In genomic region chr13:37508385-37509351, GRCm38 (mm10) we compare ENCODE assay signal across 8 mouse cellular contexts.
DNase-seq lines count a peak whose midpoint lies in the region; ATAC-seq and TF ChIP-seq lines count a peak whose summit lies in the region.

No protein-coding gene starts in this region.

- DNase-seq in testis, postnatal 14 days (ENCODE audit: low spot score) = no peak
- peak; percentile 70 for DNase-seq in intestine, embryonic 14.5 days (ENCODE audit: low spot score)
- DNase-seq in liver, embryonic 14.5 days (ENCODE audit: low read depth in 3 of 3, low spot score in 3 of 3) = no peak
- DNase-seq in spleen, postnatal 14 days (ENCODE audit: low spot score in 2 of 2) = no peak

- H3K4me1 ChIP-seq in testis, adult 2 months (ENCODE audit: control insufficient read depth, insufficient read depth, low read length) = peaks cover 13% of the 10 kb centered on the region
- H3K4me1 ChIP-seq in forebrain, embryonic 13.5 days = peaks cover 23% of the 10 kb centered on the region
- H3K4me1 ChIP-seq in intestine, embryonic 14.5 days (replicated peaks; ENCODE audit: control insufficient read depth, insufficient read depth, low read length) = peaks cover 45% of the 10 kb centered on the region
- peaks cover 2 to 35% of the 10 kb centered on the region in 2 experiments; a peak in 3 of 4 replicates for H3K4me1 ChIP-seq in liver, embryonic 14.5 days (replicated peaks; ENCODE audit: control insufficient read depth in 2 of 2, insufficient read depth in 2 of 2, low read length in 1 of 2)
- peaks cover 39% of the 10 kb centered on the region for H3K4me1 ChIP-seq in stomach, embryonic 15.5 days

- no peak overlapping the region for H3K4me3 ChIP-seq in testis, adult 2 months (ENCODE audit: control insufficient read depth, low read depth, low read length)
- no peak overlapping the region for H3K4me3 ChIP-seq in forebrain, embryonic 13.5 days
- H3K4me3 ChIP-seq in intestine, embryonic 14.5 days (ENCODE audit: low read depth, low read length) = no peak overlapping the region
- H3K4me3 ChIP-seq in liver, embryonic 14.5 days (ENCODE audit: insufficient read depth in 1 of 2, low read depth in 2 of 2, low read length in 2 of 2) = no peak overlapping the region
- H3K4me3 ChIP-seq in stomach, embryonic 15.5 days (replicated peaks) = no peak overlapping the region

- TF ChIP-seq EP300 in liver, embryonic 14.5 days (IDR thresholded peaks at IDR 0.05; ENCODE audit: low read depth) = no peak

- H3K9ac ChIP-seq in forebrain, embryonic 13.5 days = peak overlapping the region; percentile 37; the same call in 1 of the 2 replicates
- peak overlapping the region; percentile 20; the same call in 1 of the 2 replicates for H3K9ac ChIP-seq in intestine, embryonic 14.5 days (ENCODE audit: low read length)
- no peak overlapping the region for H3K9ac ChIP-seq in liver, embryonic 14.5 days (replicated peaks)
- H3K9ac ChIP-seq in stomach, embryonic 15.5 days = no peak overlapping the region

- H3K4me2 ChIP-seq in forebrain, embryonic 13.5 days = no peak overlapping the region
- peak overlapping the region; percentile 29; the same call in 1 of the 2 replicates for H3K4me2 ChIP-seq in intestine, embryonic 14.5 days (ENCODE audit: low read length)
- H3K4me2 ChIP-seq in liver, embryonic 14.5 days (ENCODE audit: low read depth) = peak overlapping the region; percentile 8
- peak overlapping the region; percentile 31 for H3K4me2 ChIP-seq in stomach, embryonic 15.5 days

- no peaks in the 10 kb centered on the region for H3K27me3 ChIP-seq in testis, adult 2 months (ENCODE audit: control insufficient read depth, insufficient read depth, low read length)
- no peaks in the 10 kb centered on the region for H3K27me3 ChIP-seq in forebrain, embryonic 13.5 days
- H3K27me3 ChIP-seq in intestine, embryonic 14.5 days (replicated peaks; ENCODE audit: control insufficient read depth, insufficient read depth, low read length) = no peaks in the 10 kb centered on the region
- H3K27me3 ChIP-seq in liver, embryonic 14.5 days (ENCODE audit: control insufficient read depth, insufficient read depth, low read length) = no peaks in the 10 kb centered on the region
- no peaks in the 10 kb centered on the region for H3K27me3 ChIP-seq in stomach, embryonic 15.5 days (replicated peaks)

- TF ChIP-seq POLR2A in testis, adult 2 months (IDR thresholded peaks at IDR 0.05; ENCODE audit: control insufficient read depth, low read depth, low read length) = peak; percentile 46

- TF ChIP-seq CTCF in testis, adult 2 months (IDR thresholded peaks at IDR 0.05; ENCODE audit: control insufficient read depth, insufficient read depth, insufficient replicate concordance, low read depth, low read length) = no peak
- TF ChIP-seq CTCF in liver, embryonic 14.5 days (IDR thresholded peaks at IDR 0.05; ENCODE audit: low read depth) = no peak

- H3K27ac ChIP-seq in testis, adult 2 months (ENCODE audit: control insufficient read depth, insufficient read depth, low read depth, low read length) = peak overlapping the region; percentile 90
- peak overlapping the region; percentile 25; the same call in 1 of the 2 replicates for H3K27ac ChIP-seq in forebrain, embryonic 13.5 days
- peak overlapping the region; percentile 79 for H3K27ac ChIP-seq in intestine, embryonic 14.5 days (ENCODE audit: low read depth)
- H3K27ac ChIP-seq in liver, embryonic 14.5 days = no peak overlapping the region
- H3K27ac ChIP-seq in stomach, embryonic 15.5 days = peak overlapping the region; percentile 89

- no peaks in the 10 kb centered on the region for H3K36me3 ChIP-seq in testis, adult 2 months (ENCODE audit: control insufficient read depth, insufficient read depth, low read length)
- H3K36me3 ChIP-seq in forebrain, embryonic 13.5 days (ENCODE audit: poor library complexity, severe bottlenecking) = no peaks in the 10 kb centered on the region
- no peaks in the 10 kb centered on the region for H3K36me3 ChIP-seq in intestine, embryonic 14.5 days (ENCODE audit: control insufficient read depth, insufficient read depth, low read length)
- H3K36me3 ChIP-seq in liver, embryonic 14.5 days (replicated peaks; ENCODE audit: control insufficient read depth, insufficient read depth, low read depth) = no peaks in the 10 kb centered on the region
- H3K36me3 ChIP-seq in stomach, embryonic 15.5 days = no peaks in the 10 kb centered on the region

- no peaks in the 10 kb centered on the region for H3K9me3 ChIP-seq in forebrain, embryonic 13.5 days (replicated peaks)
- H3K9me3 ChIP-seq in intestine, embryonic 14.5 days (ENCODE audit: control insufficient read depth, low read length) = no peaks in the 10 kb centered on the region
- H3K9me3 ChIP-seq in liver, embryonic 14.5 days (ENCODE audit: control insufficient read depth, low read length) = no peaks in the 10 kb centered on the region
- H3K9me3 ChIP-seq in stomach, embryonic 15.5 days = no peaks in the 10 kb centered on the region

- 44% methylated on average over 19 of the region's 19 CpGs for WGBS in forebrain, embryonic 13.5 days
- 33% methylated on average over 19 of the region's 19 CpGs for WGBS in intestine, embryonic 14.5 days
- 19% methylated on average over 19 of the region's 19 CpGs for WGBS in liver, embryonic 14.5 days (ENCODE audit: insufficient replicate concordance)
- WGBS in stomach, embryonic 15.5 days = 32% methylated on average over 19 of the region's 19 CpGs

- ATAC-seq in forebrain, embryonic 13.5 days = no peak
- peak; percentile 67 for ATAC-seq in intestine, embryonic 14.5 days (replicated peaks; ENCODE audit: low FRiP score, low TSS enrichment, low read depth)
- no peak for ATAC-seq in liver, embryonic 14.5 days (ENCODE audit: insufficient read depth)
- peak; percentile 52; the same call in 1 of the 2 replicates for ATAC-seq in stomach, embryonic 15.5 days (ENCODE audit: insufficient read depth, low FRiP score, low read depth)
- ATAC-seq in frontal cortex, adult (ENCODE audit: low TSS enrichment) = no peak

Comparison
In these comparisons a context has a peak if more than half of its experiments do, and no peak if none do; other contexts are left out.
1. ATAC-seq: peak in intestine, embryonic 14.5 days (single experiment) and stomach, embryonic 15.5 days (single experiment); none in forebrain, embryonic 13.5 days (single experiment), liver, embryonic 14.5 days (single experiment) and frontal cortex, adult (single experiment).
2. H3K9ac ChIP-seq: peak in forebrain, embryonic 13.5 days (single experiment) and intestine, embryonic 14.5 days (single experiment); none in liver, embryonic 14.5 days (single experiment) and stomach, embryonic 15.5 days (single experiment).